Mouse (Mus musculus): Measurements from ENCODE around the gene Sod1.

The Sod1 gene

DNA sequence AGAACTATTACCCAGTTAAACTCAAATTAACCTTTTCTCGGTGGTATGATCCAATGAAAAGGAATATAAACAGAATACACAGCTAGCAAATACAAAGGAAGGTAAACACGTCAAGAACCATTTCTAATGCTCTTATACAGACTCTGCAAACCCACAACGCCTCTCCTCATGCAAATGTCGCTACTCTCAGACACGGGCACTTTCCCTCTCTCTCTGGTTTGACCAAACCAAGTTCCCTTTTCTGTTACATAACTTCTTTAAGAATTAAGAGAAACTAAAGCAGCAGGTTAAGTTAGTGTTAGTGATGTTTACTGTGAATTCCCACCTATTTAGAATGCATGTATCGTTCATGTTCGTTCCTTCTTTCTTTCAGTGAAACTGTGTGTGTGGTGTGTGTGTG lies 38.4 kb downstream of the Sod1 start:
- DNase-seq (ENCODE audit: low read depth) = no peak

DNA sequence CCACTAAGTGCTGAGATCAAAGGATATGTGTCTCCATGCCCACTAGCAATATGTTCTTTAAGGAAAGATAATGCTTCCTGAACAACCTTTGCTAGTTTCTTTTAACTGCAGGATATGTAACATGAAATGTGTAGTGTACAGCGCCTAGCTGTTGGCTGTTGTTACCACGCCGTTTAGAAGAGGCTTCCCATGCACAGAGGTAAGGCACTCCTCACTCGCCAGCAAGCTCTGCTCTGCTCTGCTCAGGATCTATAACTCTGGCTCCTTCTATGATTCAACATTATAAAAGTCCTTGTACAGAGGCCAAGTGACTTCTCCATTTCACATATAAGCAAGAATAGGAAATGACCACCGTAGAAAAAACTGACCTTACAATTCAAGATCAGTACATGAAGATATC lies 39.1 kb downstream of the Sod1 start:
- no peak for DNase-seq (ENCODE audit: low read depth)

GRCm38 (mm10) chr16:90260097-90260496 lies 39.5 kb downstream of the Sod1 start:
- DNase-seq (ENCODE audit: low read depth) = no peak

- no peak for DNase-seq (ENCODE audit: low read depth)
These were observed 41.2 kb downstream of the Sod1 start for GRCm38 (mm10) chr16:90261791-90262190.

DNA sequence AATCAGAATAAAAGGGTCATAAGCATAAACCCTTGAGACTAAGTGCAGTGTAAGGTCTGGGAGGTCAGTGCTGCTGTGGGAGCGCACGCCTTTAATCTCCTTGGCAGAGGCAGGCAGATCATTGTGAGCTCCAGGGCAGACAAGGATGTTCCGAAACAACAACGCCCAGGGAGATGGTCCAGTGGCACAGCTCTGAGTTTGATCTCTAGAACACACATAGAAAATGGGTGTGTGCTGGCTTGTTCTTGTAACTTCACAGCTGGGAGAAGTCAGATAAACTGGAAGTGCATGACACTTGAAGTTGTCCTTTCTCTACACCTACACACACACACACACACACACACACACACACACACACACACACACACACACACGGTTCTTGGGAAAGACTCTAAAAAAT lies 43.5 kb downstream of the Sod1 start:
- no peak for DNase-seq (ENCODE audit: low read depth)

- DNase-seq (ENCODE audit: low read depth) = no peak
These were observed 44.6 kb downstream of the Sod1 start for GRCm38 (mm10) chr16:90265106-90265505.

GRCm38 (mm10) chr16:90266581-90266980 lies 46.0 kb downstream of the Sod1 start:
- DNase-seq (ENCODE audit: low read depth) = no peak

DNA sequence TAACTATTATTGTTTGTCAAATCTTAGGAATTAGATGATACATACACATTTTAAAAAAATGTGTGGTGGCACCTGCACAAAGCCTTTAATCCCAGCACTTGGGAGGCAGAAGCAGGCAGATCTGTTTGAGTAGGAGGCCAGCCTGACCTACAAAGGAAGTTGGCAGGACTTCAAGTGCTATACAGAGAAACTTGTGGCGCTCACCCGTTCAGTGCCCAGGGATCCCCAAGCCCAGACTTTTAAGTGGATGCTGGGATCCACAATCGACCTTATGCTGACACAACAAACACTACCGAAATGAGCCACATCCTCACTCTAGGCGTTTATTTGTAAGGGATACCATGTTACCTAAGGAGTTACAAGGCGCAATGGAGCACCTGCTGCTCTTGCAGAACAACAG lies 55.0 kb downstream of the Sod1 start:
- DNase-seq (ENCODE audit: low read depth) = no peak
